Mouse (Mus musculus) lung, embryonic 16.5 days (tissue): ENCODE results near the gene Cbx7. TPM values are rescaled to one million over a fixed set of nuclear protein-coding genes. Genes with fewer than 3 reads are reported as not detected.

Experiments used
- ATAC-seq: fragments of 200-750 bp; cut with Nextera tagmentation; 2 replicates; pipeline ENCODE4 v1.8.0; 2017; ENCODE audit warnings: low read depth, mild to moderate bottlenecking, moderate library complexity
- H3K27ac ChIP-seq: fragments of 300-500 bp; sonication (generic); 2 replicates; pipeline ENCODE4 v1.5.1; 2014; ENCODE audit warnings: mild to moderate bottlenecking, control low read depth, low read length
- H3K27me3 ChIP-seq: fragments of 300-500 bp; sonication (generic); 2 replicates; pipeline ENCODE4 v1.6.1; 2014; ENCODE audit warnings: low read depth, low read length, mixed read lengths; ENCODE audit not compliant: control insufficient read depth, insufficient read depth
- H3K36me3 ChIP-seq: fragments of 300-500 bp; sonication (generic); 2 replicates; pipeline ENCODE4 v1.6.1; 2014; ENCODE audit warnings: low read length; ENCODE audit not compliant: control insufficient read depth, insufficient read depth
- H3K4me1 ChIP-seq: fragments of 300-500 bp; sonication (generic); replicated peaks from 2 replicates; pipeline ENCODE4 v1.6.1; 2014; ENCODE audit warnings: low read length, mixed read lengths; ENCODE audit not compliant: control insufficient read depth, insufficient read depth
- H3K4me2 ChIP-seq: fragments of 300-500 bp; sonication (generic); 2 replicates; pipeline ENCODE4 v1.6.1; 2014; ENCODE audit warnings: low read depth, low read length, control low read depth
- H3K4me3 ChIP-seq: fragments of 300-500 bp; sonication (generic); 2 replicates; pipeline ENCODE4 v1.5.1; 2014; ENCODE audit warnings: mild to moderate bottlenecking, low read length, control low read depth
- H3K9ac ChIP-seq: fragments of 300-500 bp; sonication (generic); 2 replicates; pipeline ENCODE4 v1.6.1; 2014; ENCODE audit warnings: low read length, control low read depth
- H3K9me3 ChIP-seq: fragments of 300-500 bp; sonication (generic); 2 replicates; pipeline ENCODE4 v1.6.1; 2016; ENCODE audit warnings: low read length; ENCODE audit not compliant: control insufficient read depth
- WGBS: fragments of 180-500 bp; shearing (Covaris S2); extraction: QIAGEN DNeasy Blood & Tissue Kit; methylation state at CpG from one replicate; pipeline ENCODE4 v1.1.7; 2014; 5-methylcytosine and 5-hydroxymethylcytosine counted together
- polyA plus RNA-seq: library from polyadenylated mRNA; unstranded; fragments of >200 nt; fragmentation: Nextera tagmentation; extraction: Ambion mirVana; gene quantifications from 2 replicates; pipeline ENCODE4 v1.2.1, GENCODE M21; 2015

Cbx7 gene
- polyA plus RNA-seq, 1 experiment from 2014 or later: 3.1 TPM

DNA sequence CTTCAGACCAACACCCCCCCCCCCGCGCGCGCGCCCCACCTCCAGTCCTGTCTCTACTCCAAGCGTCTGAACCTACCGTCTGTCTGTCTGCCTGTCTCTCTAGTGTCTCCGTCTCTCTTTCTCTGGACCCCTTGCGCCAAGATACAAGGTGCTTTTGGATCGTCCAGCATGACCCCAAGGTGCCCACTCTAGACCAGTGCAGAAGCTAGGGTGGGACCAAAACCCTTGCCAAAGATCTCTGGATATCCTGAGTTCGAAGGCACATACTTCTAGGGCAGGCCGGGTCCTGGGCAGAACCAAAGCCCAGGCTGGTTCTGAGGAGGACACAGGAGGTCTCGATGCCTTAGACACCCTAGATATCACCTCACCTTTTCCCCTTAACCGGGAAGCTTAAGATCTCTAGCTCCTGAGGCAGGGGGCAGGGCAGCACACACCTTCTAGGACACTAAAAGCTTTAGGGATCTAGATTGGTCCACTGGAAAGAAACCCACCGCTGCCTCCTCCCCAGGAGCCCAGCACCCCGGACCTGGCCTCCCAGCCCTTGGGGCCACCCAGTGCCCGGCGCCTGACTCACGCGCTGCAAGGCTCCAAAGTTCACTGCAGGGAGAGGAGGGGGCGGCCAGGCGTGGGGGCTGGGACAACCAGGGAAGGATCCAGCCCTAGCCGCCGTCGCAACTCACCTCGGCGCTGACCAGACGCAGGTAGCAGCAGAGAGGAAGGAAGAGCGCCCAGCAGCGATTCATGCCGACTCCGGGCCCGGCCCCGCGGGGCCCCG, 42.5 kb upstream of the Cbx7 start:
- peak overlapping the region; percentile 69 for H3K4me3 ChIP-seq
- 3% methylated on average over 26 of the region's 36 CpGs for WGBS
- peaks cover 29% of the 10 kb centered on the region for H3K4me1 ChIP-seq
- H3K9ac ChIP-seq: peak overlapping the region; percentile 88
- H3K27me3 ChIP-seq: peaks cover 51% of the 10 kb centered on the region
- H3K27ac ChIP-seq: peak overlapping the region; percentile 85
- peak overlapping the region; percentile 93 for H3K4me2 ChIP-seq
- ATAC-seq: no peak; the same call in 1 of the 2 replicates
- H3K36me3 ChIP-seq: no peaks in the 10 kb centered on the region
- no peaks in the 10 kb centered on the region for H3K9me3 ChIP-seq

DNA sequence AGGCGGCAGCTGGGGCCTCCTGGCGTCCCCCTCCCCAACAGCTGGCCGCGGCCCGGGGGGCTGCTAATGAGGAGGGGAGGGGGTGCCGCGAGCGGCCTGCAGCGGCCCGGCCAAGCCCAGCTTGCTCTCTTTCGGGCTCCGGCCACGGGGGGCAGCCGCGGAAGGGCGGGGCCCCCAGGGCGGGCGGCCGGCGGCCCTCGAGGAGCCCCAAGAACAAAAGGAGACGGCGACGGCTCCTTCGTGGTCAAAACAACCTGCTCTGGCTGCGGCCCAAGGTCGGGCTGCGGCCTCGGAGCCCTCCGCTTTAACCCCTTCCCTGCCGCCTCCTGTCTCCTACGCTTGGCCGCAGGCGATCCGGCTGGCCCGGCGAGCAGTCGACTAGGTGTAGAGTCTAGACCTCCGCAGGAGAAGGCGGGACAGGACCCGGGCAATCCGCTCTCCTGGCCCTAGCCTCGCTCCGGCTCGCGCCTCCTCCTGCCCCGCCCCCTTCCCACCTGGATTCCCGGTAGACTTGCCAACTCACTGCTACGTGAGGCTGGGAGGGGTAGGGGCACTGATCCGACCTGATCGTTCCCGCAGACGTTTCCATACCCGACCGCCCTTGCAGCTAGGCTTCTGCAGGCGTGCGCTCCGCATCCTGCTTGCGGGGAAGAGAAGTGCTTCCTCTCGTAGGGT, 41.7 kb upstream of the Cbx7 start:
- Histone ChIP-seq H3K36me3 (no peaks in the 10 kb centered on the region), H3K27ac (peak overlapping the region; percentile 85), H3K4me1 (peaks cover 29% of the 10 kb centered on the region), H3K9me3 (no peaks in the 10 kb centered on the region), H3K27me3 (peaks cover 51% of the 10 kb centered on the region), H3K4me2 (peak overlapping the region; percentile 93), H3K4me3 (peak overlapping the region; percentile 69), H3K9ac (peak overlapping the region; percentile 88)
- under 1% methylated on average over 58 of the region's 60 CpGs for WGBS
- ATAC-seq: peak; percentile 86

DNA sequence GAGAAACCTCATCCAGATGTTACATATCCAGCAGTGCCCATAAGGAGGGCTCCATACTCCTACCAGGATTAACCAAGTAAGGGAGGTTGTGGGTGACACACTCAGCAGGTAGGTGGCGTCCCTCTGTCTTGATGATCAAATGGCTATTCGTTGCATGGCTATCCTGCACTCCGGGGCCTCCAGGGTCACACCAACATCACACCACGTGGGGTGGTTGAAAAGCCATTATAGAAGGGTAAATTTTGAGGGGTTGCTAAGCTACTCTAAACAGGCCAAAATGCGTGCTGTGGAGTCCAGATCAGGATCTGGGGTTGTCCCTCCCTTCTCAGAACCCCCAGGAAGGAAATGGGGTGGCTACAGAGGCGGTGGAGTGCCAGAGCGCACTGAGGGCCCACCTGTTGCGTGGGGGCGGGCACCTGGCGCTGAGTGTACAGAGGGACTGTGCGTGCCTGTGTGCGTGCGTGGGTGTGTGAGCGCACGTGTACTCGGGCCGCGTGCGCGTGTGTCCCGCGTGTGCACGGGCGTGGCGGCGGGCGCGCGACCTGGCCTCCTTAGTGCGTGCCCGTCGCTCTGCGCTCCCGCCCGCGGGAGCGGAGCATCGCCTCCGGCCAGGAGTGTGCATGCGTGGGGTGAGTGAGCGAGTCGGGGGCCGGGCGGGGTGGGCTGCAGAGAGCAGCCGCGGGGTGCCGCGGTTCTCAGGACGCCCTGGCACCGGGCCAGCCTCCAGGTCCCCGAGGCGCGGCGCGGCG, 41.0 kb upstream of the Cbx7 start:
- Histone ChIP-seq H3K4me1 (peaks cover 29% of the 10 kb centered on the region), H3K9me3 (no peaks in the 10 kb centered on the region), H3K4me3 (peak overlapping the region; percentile 69), H3K27me3 (peaks cover 51% of the 10 kb centered on the region), H3K9ac (peak overlapping the region; percentile 88), H3K4me2 (peak overlapping the region; percentile 93), H3K27ac (peak overlapping the region; percentile 85), H3K36me3 (no peaks in the 10 kb centered on the region)
- 2% methylated on average over 53 of the region's 56 CpGs for WGBS
- peak; percentile 32; the same call in 1 of the 2 replicates for ATAC-seq

DNA sequence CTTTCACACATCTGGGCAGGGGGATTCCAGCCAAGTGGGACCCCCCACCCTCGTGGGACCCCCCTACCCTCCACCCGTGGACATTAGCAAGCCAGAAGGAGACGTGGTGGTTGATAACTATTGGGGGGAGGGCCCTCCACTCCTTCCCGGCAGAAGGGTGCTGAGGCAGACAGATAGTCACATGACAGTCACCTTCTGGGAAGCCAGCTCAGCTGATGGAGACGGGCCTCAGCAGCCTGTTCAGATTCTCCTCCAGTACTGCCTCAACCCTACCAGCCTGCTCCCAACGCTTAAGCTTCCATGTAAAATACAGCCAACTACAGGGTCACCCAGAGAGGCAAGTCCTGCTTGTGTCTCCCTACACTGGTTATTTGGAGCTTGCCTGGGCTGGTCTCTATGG, 40.3 kb upstream of the Cbx7 start:
- 0 out of 2 replicates have a peak overlapping the region, but pooled peaks have one; percentile 29 for H3K27ac ChIP-seq
- no peaks in the 10 kb centered on the region for H3K36me3 ChIP-seq
- peaks cover 34% of the 10 kb centered on the region for H3K4me1 ChIP-seq
- H3K9me3 ChIP-seq: no peaks in the 10 kb centered on the region
- no peak for ATAC-seq
- 29% methylated on average over 6 of the region's 6 CpGs for WGBS
- H3K4me2 ChIP-seq: peak overlapping the region; percentile 93
- H3K9ac ChIP-seq: peak overlapping the region; percentile 88
- H3K4me3 ChIP-seq: peak overlapping the region; percentile 69
- H3K27me3 ChIP-seq: peaks cover 51% of the 10 kb centered on the region

DNA sequence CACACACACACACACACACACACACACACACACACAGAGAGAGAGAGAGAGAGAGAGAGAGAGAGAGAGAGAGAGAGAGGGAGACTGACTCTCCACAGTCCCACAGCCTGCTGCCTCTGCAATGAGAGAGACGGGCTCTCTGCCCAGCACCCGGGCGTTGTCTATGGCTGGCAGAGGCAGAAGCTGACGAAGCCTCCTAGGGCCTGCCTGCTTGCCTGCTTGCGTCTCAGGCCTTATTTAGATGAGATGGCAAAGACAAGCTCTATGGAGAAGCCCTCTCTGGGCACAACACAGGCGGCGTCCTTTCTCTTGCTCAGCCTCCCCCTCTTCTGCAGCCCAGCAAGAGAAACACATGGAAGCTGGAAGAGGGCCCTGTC, 39.3 kb upstream of the Cbx7 start:
- WGBS: 27% methylated on average over 7 of the region's 7 CpGs
- H3K9me3 ChIP-seq: no peaks in the 10 kb centered on the region
- H3K4me3 ChIP-seq: peak overlapping the region; percentile 69
- no peak for ATAC-seq
- H3K4me1 ChIP-seq: peaks cover 44% of the 10 kb centered on the region
- peak overlapping the region; percentile 93 for H3K4me2 ChIP-seq
- H3K27ac ChIP-seq: no peak overlapping the region
- H3K27me3 ChIP-seq: peaks cover 43% of the 10 kb centered on the region
- H3K9ac ChIP-seq: peak overlapping the region; percentile 19; the same call in 1 of the 2 replicates
- no peaks in the 10 kb centered on the region for H3K36me3 ChIP-seq

DNA sequence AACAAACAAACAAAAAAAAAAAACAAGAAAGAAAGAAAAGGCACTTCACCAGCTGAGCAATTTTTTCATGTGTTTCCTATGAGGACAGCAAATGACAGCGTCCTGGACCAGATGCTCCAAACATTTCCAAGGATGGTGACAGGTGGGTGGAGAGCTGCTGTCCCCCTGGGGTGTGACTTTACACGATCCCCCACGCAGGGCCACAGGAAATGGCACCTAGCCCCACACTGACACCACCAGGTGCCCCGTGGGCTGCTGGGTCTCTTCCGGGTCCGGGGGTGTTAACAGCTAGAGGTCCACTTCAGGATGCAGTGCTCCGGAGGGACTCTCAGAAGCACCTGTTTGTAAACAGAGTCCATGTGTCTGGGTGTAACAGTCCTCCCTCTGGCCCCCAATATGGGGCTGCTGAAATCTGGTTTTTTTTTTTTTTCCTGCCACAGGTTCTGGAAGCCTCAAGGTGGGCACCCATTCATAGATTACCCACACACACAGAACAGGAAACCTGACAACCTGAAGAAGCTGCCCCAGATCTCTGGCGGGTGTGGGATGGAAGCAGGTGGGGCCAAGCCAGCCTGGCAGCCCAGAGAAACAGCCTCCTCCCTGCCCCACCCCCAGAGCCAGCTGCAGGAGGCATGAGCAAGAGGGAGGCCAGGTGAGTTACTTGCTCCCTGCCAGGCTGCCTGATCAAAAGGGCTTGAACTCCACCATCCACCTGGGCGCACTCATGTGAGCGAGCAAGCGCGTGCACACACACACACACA, 38.7 kb upstream of the Cbx7 start:
- H3K9me3 ChIP-seq: no peaks in the 10 kb centered on the region
- peaks cover 41% of the 10 kb centered on the region for H3K4me1 ChIP-seq
- peak overlapping the region; percentile 27 for H3K4me2 ChIP-seq
- H3K4me3 ChIP-seq: no peak overlapping the region
- H3K27ac ChIP-seq: no peak overlapping the region
- WGBS: 21% methylated on average over 8 of the region's 12 CpGs
- H3K27me3 ChIP-seq: peaks cover 37% of the 10 kb centered on the region
- no peak overlapping the region for H3K9ac ChIP-seq
- no peak for ATAC-seq
- no peaks in the 10 kb centered on the region for H3K36me3 ChIP-seq

DNA sequence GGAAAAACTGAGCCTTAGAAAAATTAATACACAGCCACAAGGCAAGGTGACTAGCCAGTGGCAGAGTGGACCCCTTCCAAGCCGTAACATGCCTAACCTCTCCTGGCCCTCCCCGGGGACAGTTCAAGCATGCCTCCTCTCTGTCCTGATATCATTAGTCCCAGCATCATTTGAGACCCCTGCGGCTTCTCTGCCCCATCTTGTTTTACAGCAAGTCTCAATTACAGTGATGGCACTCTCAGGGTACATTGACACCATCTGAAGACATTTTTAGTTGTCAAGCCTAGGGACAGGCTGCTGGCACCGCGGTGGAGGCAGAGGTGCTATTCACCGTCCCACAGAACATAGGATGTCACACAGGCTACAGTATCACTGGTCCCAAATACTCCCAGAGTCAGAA, 37.5 kb upstream of the Cbx7 start:
- Histone ChIP-seq H3K27me3 (peaks cover 26% of the 10 kb centered on the region), H3K4me3 (no peak overlapping the region), H3K27ac (no peak overlapping the region), H3K4me1 (peaks cover 34% of the 10 kb centered on the region), H3K9ac (no peak overlapping the region), H3K4me2 (no peak overlapping the region), H3K9me3 (no peaks in the 10 kb centered on the region), H3K36me3 (no peaks in the 10 kb centered on the region)
- no peak for ATAC-seq
- WGBS: 90% methylated on average over 6 of the region's 6 CpGs

DNA sequence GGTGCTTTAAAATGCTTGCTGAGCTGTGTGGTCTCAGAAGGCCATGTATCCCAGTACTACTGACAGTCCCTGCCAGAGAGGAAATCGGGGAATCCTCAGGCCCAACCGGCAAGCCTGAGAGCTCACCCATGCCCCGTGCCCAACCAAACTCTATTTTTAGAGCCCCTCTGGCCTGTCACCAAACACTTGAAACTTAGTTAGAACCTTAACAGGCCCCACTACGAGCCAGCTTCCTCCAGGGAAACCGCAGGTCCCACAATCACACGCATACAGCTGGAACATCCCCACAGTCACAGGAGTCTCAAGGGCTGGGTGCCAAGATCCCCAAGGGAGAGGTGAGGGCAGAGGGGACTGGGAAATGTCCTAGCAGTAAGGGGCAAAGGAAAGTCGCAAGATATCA, 35.2 kb upstream of the Cbx7 start:
- peak overlapping the region; percentile 9; the same call in 1 of the 2 replicates for H3K4me2 ChIP-seq
- peak overlapping the region; percentile 77 for H3K27ac ChIP-seq

More for the DNA sequence above, 35.2 kb upstream of the Cbx7 start:
- no peak for ATAC-seq
- Histone ChIP-seq H3K9ac (peak overlapping the region; percentile 46), H3K4me1 (peaks cover 25% of the 10 kb centered on the region), H3K36me3 (no peaks in the 10 kb centered on the region), H3K27me3 (peaks cover 5% of the 10 kb centered on the region), H3K4me3 (no peak overlapping the region), H3K9me3 (no peaks in the 10 kb centered on the region)
- 29% methylated on average over 7 of the region's 7 CpGs for WGBS
